Mouse (Mus musculus) intestine, postnatal 0 days (tissue): ENCODE results near the gene Fbxo6. TPM values are rescaled to one million over a fixed set of nuclear protein-coding genes. Genes with fewer than 3 reads are reported as not detected.

Experiments
- ATAC-seq: fragments of 200-750 bp; cut with Nextera tagmentation; 2 replicates; pipeline ENCODE4 v1.8.0; 2017; ENCODE audit warnings: mild to moderate bottlenecking, moderate TSS enrichment, moderate library complexity
- H3K27ac ChIP-seq: fragments of 300-500 bp; sonication (generic); 2 replicates; pipeline ENCODE4 v1.5.1; 2014; ENCODE audit warnings: mild to moderate bottlenecking, low read depth, low read length, moderate library complexity
- H3K27me3 ChIP-seq: fragments of 300-500 bp; sonication (generic); replicated peaks from 2 replicates; pipeline ENCODE4 v1.6.1; 2014; ENCODE audit warnings: low read length, mixed read lengths; ENCODE audit not compliant: control insufficient read depth, insufficient read depth
- H3K36me3 ChIP-seq: fragments of 300-500 bp; sonication (generic); 2 replicates; pipeline ENCODE4 v1.6.1; 2014; ENCODE audit warnings: mild to moderate bottlenecking, moderate library complexity; ENCODE audit not compliant: control insufficient read depth, insufficient read depth
- H3K4me1 ChIP-seq: fragments of 300-500 bp; sonication (generic); replicated peaks from 2 replicates; pipeline ENCODE4 v1.6.1; 2014; ENCODE audit warnings: antibody characterized with exemption, low read length, mixed read lengths; ENCODE audit not compliant: control insufficient read depth, insufficient read depth
- H3K4me2 ChIP-seq: fragments of 300-500 bp; sonication (generic); replicated peaks from 2 replicates; pipeline ENCODE4 v1.6.1; 2014; ENCODE audit warnings: low read depth, mild to moderate bottlenecking, moderate library complexity
- H3K4me3 ChIP-seq: fragments of 300-500 bp; sonication (generic); 2 replicates; pipeline ENCODE4 v1.5.1; 2014; ENCODE audit warnings: low read depth, low read length
- H3K9ac ChIP-seq: fragments of 300-500 bp; sonication (generic); 2 replicates; pipeline ENCODE4 v1.6.1; 2014; ENCODE audit warnings: mild to moderate bottlenecking, low read depth, low read length
- H3K9me3 ChIP-seq: fragments of 300-500 bp; sonication (generic); 2 replicates; pipeline ENCODE4 v1.6.1; 2016; ENCODE audit warnings: mixed run types; ENCODE audit not compliant: control insufficient read depth
- CTCF ChIP-seq: sonication (generic); IDR thresholded peaks from 2 replicates; pipeline ENCODE4 v1.5.1; 2016; ENCODE audit warnings: low read depth, mild to moderate bottlenecking, control low read depth, antibody characterized with exemption, moderate library complexity
- WGBS: fragments of 180-500 bp; shearing (Covaris S2); extraction: QIAGEN DNeasy Blood & Tissue Kit; methylation state at CpG from one replicate; pipeline ENCODE4 v1.1.7; 2014; 5-methylcytosine and 5-hydroxymethylcytosine counted together
- polyA plus RNA-seq: library from polyadenylated mRNA; unstranded; fragments of >200 nt; fragmentation: Nextera tagmentation; extraction: Ambion mirVana; gene quantifications from 2 replicates; pipeline ENCODE4 v1.2.1, GENCODE M21; 2015

Fbxo6 gene
- polyA plus RNA-seq, 1 experiment from 2014 or later: 55.4 TPM

- TF ChIP-seq CTCF: peak; percentile 69
- H3K9me3 ChIP-seq: no peaks in the 10 kb centered on the region
- no peaks in the 10 kb centered on the region; the same call in 1 of the 2 replicates for H3K36me3 ChIP-seq
- no peak overlapping the region for H3K4me2 ChIP-seq
- H3K4me1 ChIP-seq: no peaks in the 10 kb centered on the region
- H3K27ac ChIP-seq: no peak overlapping the region
- 63% methylated on average over 3 of the region's 3 CpGs for WGBS
- no peak overlapping the region for H3K4me3 ChIP-seq
- ATAC-seq: no peak
- no peak overlapping the region for H3K9ac ChIP-seq
- peaks cover 2% of the 10 kb centered on the region; the same call in 1 of the 2 replicates for H3K27me3 ChIP-seq
Measured at GRCm38 (mm10) chr4:148154982-148155381, 3.0 kb upstream of the Fbxo6 start.

- whole genome bisulfite sequencing: 87% methylated on average over 4 of the region's 4 CpGs
- Histone ChIP-seq H3K9me3 (no peaks in the 10 kb centered on the region), H3K36me3 (no peaks in the 10 kb centered on the region; the same call in 1 of the 2 replicates), H3K9ac (no peak overlapping the region), H3K27me3 (no peaks in the 10 kb centered on the region; the same call in 1 of the 2 replicates), H3K27ac (no peak overlapping the region), H3K4me3 (no peak overlapping the region), H3K4me1 (no peaks in the 10 kb centered on the region), H3K4me2 (no peak overlapping the region)
- TF ChIP-seq CTCF: no peak
- no peak for ATAC-seq
Measured at GRCm38 (mm10) chr4:148154006-148154405, 2.1 kb upstream of the Fbxo6 start.

DNA sequence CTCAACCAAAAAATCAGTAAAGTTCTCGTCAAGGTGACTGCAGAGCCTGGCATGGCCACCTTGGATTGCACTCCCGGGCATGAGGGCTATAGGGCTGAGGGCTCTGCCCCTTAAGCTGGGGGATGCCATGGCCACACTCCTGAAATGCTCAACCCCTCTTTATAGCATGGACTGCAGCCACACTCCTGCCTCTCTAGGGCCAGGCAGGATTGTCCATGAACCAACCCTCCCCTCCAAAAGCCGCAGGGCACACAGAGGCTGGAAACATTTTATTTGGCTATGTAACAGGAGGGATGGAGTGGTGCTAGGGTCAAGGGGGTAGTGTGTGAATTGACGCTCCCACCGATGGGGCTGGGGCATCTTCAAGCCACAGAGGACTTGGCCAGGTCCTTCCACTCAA is 607 bp upstream of the Fbxo6 start:
- no peak for ATAC-seq
- no peaks in the 10 kb centered on the region for H3K27me3 ChIP-seq
- H3K4me1 ChIP-seq: no peaks in the 10 kb centered on the region
- H3K9ac ChIP-seq: no peak overlapping the region
- H3K27ac ChIP-seq: no peak overlapping the region
- H3K36me3 ChIP-seq: no peaks in the 10 kb centered on the region; the same call in 1 of the 2 replicates
- no peak for TF ChIP-seq CTCF
- WGBS: 90% methylated on average over 5 of the region's 5 CpGs
- no peak overlapping the region for H3K4me3 ChIP-seq
- H3K4me2 ChIP-seq: no peak overlapping the region
- H3K9me3 ChIP-seq: no peaks in the 10 kb centered on the region

GRCm38 (mm10) chr4:148150953-148151266 is 1.0 kb downstream of the Fbxo6 start:
- H3K4me3 ChIP-seq: peak overlapping the region; percentile 72
- TF ChIP-seq CTCF: no peak
- peak overlapping the region; percentile 97 for H3K4me2 ChIP-seq
- H3K27ac ChIP-seq: peak overlapping the region; percentile 96; the same call in 1 of the 2 replicates
- H3K36me3 ChIP-seq: peaks cover 14% of the 10 kb centered on the region; the same call in 1 of the 2 replicates
- H3K27me3 ChIP-seq: no peaks in the 10 kb centered on the region
- whole genome bisulfite sequencing: 12% methylated on average over 3 of the region's 3 CpGs
- no peak for ATAC-seq
- H3K9ac ChIP-seq: peak overlapping the region; percentile 80
- no peaks in the 10 kb centered on the region for H3K9me3 ChIP-seq
- no peaks in the 10 kb centered on the region for H3K4me1 ChIP-seq

DNA sequence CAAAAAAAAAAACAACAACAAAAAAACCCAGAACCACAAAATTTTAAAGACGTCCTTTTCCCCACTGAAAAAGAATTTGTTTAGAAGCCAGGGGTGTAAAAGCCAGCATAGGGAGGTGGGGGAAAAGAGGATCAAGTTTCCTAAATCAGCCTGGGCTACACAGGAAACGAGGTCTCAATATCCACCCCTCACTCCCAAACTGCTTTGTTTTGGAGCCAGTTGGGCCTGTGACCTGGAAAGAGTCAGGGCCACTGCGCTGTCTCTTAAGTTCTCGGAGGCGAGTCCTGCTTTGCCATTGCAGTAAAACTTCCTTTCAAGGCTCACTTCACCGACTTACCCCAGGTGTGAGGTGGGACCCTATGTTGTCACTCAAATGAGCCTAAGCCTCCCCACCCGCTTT is 1.7 kb downstream of the Fbxo6 start:
- H3K9me3 ChIP-seq: no peaks in the 10 kb centered on the region
- no peaks in the 10 kb centered on the region for H3K4me1 ChIP-seq
- TF ChIP-seq CTCF: no peak
- H3K4me3 ChIP-seq: no peak overlapping the region
- H3K36me3 ChIP-seq: peaks cover 20% of the 10 kb centered on the region; the same call in 1 of the 2 replicates
- H3K27me3 ChIP-seq: no peaks in the 10 kb centered on the region
- H3K4me2 ChIP-seq: 0 out of 2 replicates have a peak overlapping the region, but pooled peaks have one; percentile 97
- ATAC-seq: no peak
- no peak overlapping the region for H3K27ac ChIP-seq
- H3K9ac ChIP-seq: no peak overlapping the region
- 76% methylated on average over 7 of the region's 7 CpGs for WGBS

GRCm38 (mm10) chr4:148149540-148149939 is 2.4 kb downstream of the Fbxo6 start:
- Histone ChIP-seq H3K27me3 (no peaks in the 10 kb centered on the region), H3K4me3 (no peak overlapping the region), H3K36me3 (peaks cover 26% of the 10 kb centered on the region; the same call in 1 of the 2 replicates), H3K4me1 (no peaks in the 10 kb centered on the region), H3K9ac (no peak overlapping the region), H3K9me3 (no peaks in the 10 kb centered on the region), H3K27ac (no peak overlapping the region), H3K4me2 (no peak overlapping the region)
- ATAC-seq: no peak
- no peak for TF ChIP-seq CTCF
- WGBS: 67% methylated on average over 12 of the region's 12 CpGs

DNA sequence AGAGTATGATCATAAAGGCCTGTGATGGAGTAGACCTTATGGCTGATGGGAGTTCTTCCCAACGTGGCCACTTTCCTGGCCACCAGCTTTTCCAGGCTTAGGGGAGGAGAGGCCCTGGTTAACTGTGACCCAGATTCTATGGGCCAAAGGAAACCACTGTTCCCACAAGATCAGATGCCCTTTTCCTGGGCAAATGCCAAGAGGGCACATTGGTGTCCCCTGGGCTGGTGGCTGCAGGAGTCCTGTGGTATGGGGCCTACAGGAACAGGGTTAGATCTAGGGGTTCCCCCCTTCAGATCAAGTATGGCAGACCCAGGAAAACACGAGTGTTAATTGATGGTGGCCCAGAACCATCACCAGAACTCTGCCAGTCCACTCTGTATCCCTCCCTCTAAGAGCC is 4.2 kb downstream of the Fbxo6 start:
- TF ChIP-seq CTCF: no peak
- Histone ChIP-seq H3K4me3 (no peak overlapping the region), H3K36me3 (peaks cover 26% of the 10 kb centered on the region; the same call in 1 of the 2 replicates), H3K27me3 (no peaks in the 10 kb centered on the region), H3K27ac (no peak overlapping the region), H3K4me1 (no peaks in the 10 kb centered on the region), H3K9me3 (no peaks in the 10 kb centered on the region), H3K4me2 (no peak overlapping the region), H3K9ac (no peak overlapping the region)
- 86% methylated on average over 2 of the region's 2 CpGs for WGBS
- no peak for ATAC-seq
